Mouse (Mus musculus): ENCODE results near the gene Usp35.

- TF ChIP-seq POLR2A (IDR thresholded peaks at IDR 0.05; ENCODE audit: extremely low read depth, insufficient read depth, low read length) (no peak), CTCF (IDR thresholded peaks at IDR 0.05; ENCODE audit: low read depth, low read length) (no peak)
Measured at GRCm38 (mm10) chr7:97312856-97313255, 19.0 kb downstream of the Usp35 start.

Data from liver, adult 2 months (tissue).